Mouse (Mus musculus): ENCODE data around the gene Pde7b. TPM values are rescaled to one million over a fixed set of nuclear protein-coding genes. Genes with fewer than 3 reads are reported as not detected.

Pde7b gene
- polyA plus RNA-seq, 2 experiments: 0.22 to 0.39 TPM

- no peak for DNase-seq (ENCODE audit: low read depth in 3 of 3, low spot score in 3 of 3)
- 81% methylated on average over 10 of the region's 10 CpGs for WGBS (ENCODE audit: insufficient replicate concordance)
Observed at GRCm38 (mm10) chr10:20669467-20669866, 55.4 kb downstream of the Pde7b start.

GRCm38 (mm10) chr10:20668577-20668976 is 56.3 kb downstream of the Pde7b start:
- ATAC-seq (ENCODE audit: insufficient read depth) (no peak), DNase-seq (ENCODE audit: low read depth in 3 of 3, low spot score in 3 of 3) (no peak)
- H3K4me1 ChIP-seq (replicated peaks; ENCODE audit: control insufficient read depth in 2 of 2, insufficient read depth in 2 of 2, low read length in 1 of 2): 0 out of 4 replicates have a peak, but pooled peaks cover 0 to 2% of the 10 kb centered on the region in 2 experiments
- WGBS (ENCODE audit: insufficient replicate concordance): 50% methylated on average over 4 of the region's 4 CpGs
- no peak overlapping the region for H3K4me3 ChIP-seq (ENCODE audit: insufficient read depth in 1 of 2, low read depth in 2 of 2, low read length in 2 of 2)
- H3K36me3 ChIP-seq (replicated peaks; ENCODE audit: control insufficient read depth, insufficient read depth, low read depth): no peaks in the 10 kb centered on the region
- H3K27me3 ChIP-seq (ENCODE audit: control insufficient read depth, insufficient read depth, low read length): no peaks in the 10 kb centered on the region
- no peak overlapping the region for H3K9ac ChIP-seq (replicated peaks)
- H3K27ac ChIP-seq: no peak overlapping the region
- no peak for TF ChIP-seq CTCF (IDR thresholded peaks at IDR 0.05; ENCODE audit: low read depth)
- TF ChIP-seq EP300 (IDR thresholded peaks at IDR 0.05; ENCODE audit: low read depth): no peak
- H3K4me2 ChIP-seq (ENCODE audit: low read depth): no peak overlapping the region
- H3K9me3 ChIP-seq (ENCODE audit: control insufficient read depth, low read length): no peaks in the 10 kb centered on the region

More at GRCm38 (mm10) chr10:20669467-20669866, 55.4 kb downstream of the Pde7b start:
- no peaks in the 10 kb centered on the region for H3K36me3 ChIP-seq (replicated peaks; ENCODE audit: control insufficient read depth, insufficient read depth, low read depth)
- H3K27ac ChIP-seq: no peak overlapping the region
- no peak overlapping the region for H3K4me2 ChIP-seq (ENCODE audit: low read depth)
- H3K27me3 ChIP-seq (ENCODE audit: control insufficient read depth, insufficient read depth, low read length): no peaks in the 10 kb centered on the region
- H3K4me1 ChIP-seq (replicated peaks; ENCODE audit: control insufficient read depth in 2 of 2, insufficient read depth in 2 of 2, low read length in 1 of 2): 0 out of 4 replicates have a peak, but pooled peaks cover 0 to 2% of the 10 kb centered on the region in 2 experiments
- no peak for ATAC-seq (ENCODE audit: insufficient read depth)
- TF ChIP-seq CTCF (IDR thresholded peaks at IDR 0.05; ENCODE audit: low read depth) (no peak), EP300 (IDR thresholded peaks at IDR 0.05; ENCODE audit: low read depth) (no peak)
- H3K9me3 ChIP-seq (ENCODE audit: control insufficient read depth, low read length): no peaks in the 10 kb centered on the region
- H3K9ac ChIP-seq (replicated peaks): no peak overlapping the region
- no peak overlapping the region for H3K4me3 ChIP-seq (ENCODE audit: insufficient read depth in 1 of 2, low read depth in 2 of 2, low read length in 2 of 2)

- WGBS (ENCODE audit: insufficient replicate concordance): 10% methylated on average over 2 of the region's 2 CpGs
- no peak overlapping the region for H3K4me2 ChIP-seq (ENCODE audit: low read depth)
- H3K9me3 ChIP-seq (ENCODE audit: control insufficient read depth, low read length): no peaks in the 10 kb centered on the region
- H3K9ac ChIP-seq (replicated peaks): no peak overlapping the region
- H3K27me3 ChIP-seq (ENCODE audit: control insufficient read depth, insufficient read depth, low read length): no peaks in the 10 kb centered on the region
- no peaks in the 10 kb centered on the region for H3K4me1 ChIP-seq (replicated peaks; ENCODE audit: control insufficient read depth in 2 of 2, insufficient read depth in 2 of 2, low read length in 1 of 2)
- no peak for TF ChIP-seq EP300 (IDR thresholded peaks at IDR 0.05; ENCODE audit: low read depth)
- TF ChIP-seq CTCF (IDR thresholded peaks at IDR 0.05; ENCODE audit: low read depth): no peak
- ATAC-seq (ENCODE audit: insufficient read depth) (no peak), DNase-seq (ENCODE audit: low read depth in 3 of 3, low spot score in 3 of 3) (no peak)
- no peak overlapping the region for H3K27ac ChIP-seq
- no peaks in the 10 kb centered on the region for H3K36me3 ChIP-seq (replicated peaks; ENCODE audit: control insufficient read depth, insufficient read depth, low read depth)
- H3K4me3 ChIP-seq (ENCODE audit: insufficient read depth in 1 of 2, low read depth in 2 of 2, low read length in 2 of 2): no peak overlapping the region
Observed at GRCm38 (mm10) chr10:20666655-20667054, 58.2 kb downstream of the Pde7b start.

GRCm38 (mm10) chr10:20662951-20663350 is 61.9 kb downstream of the Pde7b start:
- no peaks in the 10 kb centered on the region for H3K4me1 ChIP-seq (replicated peaks; ENCODE audit: control insufficient read depth in 2 of 2, insufficient read depth in 2 of 2, low read length in 1 of 2)
- TF ChIP-seq CTCF (IDR thresholded peaks at IDR 0.05; ENCODE audit: low read depth): no peak
- no peak for TF ChIP-seq EP300 (IDR thresholded peaks at IDR 0.05; ENCODE audit: low read depth)
- 40% methylated on average over 7 of the region's 7 CpGs for WGBS (ENCODE audit: insufficient replicate concordance)
- no peak overlapping the region for H3K9ac ChIP-seq (replicated peaks)
- H3K9me3 ChIP-seq (ENCODE audit: control insufficient read depth, low read length): no peaks in the 10 kb centered on the region
- H3K4me3 ChIP-seq (ENCODE audit: insufficient read depth in 1 of 2, low read depth in 2 of 2, low read length in 2 of 2): no peak overlapping the region
- DNase-seq (ENCODE audit: low read depth in 3 of 3, low spot score in 3 of 3) (no peak), ATAC-seq (ENCODE audit: insufficient read depth) (no peak)
- H3K36me3 ChIP-seq (replicated peaks; ENCODE audit: control insufficient read depth, insufficient read depth, low read depth): no peaks in the 10 kb centered on the region
- no peaks in the 10 kb centered on the region for H3K27me3 ChIP-seq (ENCODE audit: control insufficient read depth, insufficient read depth, low read length)
- H3K27ac ChIP-seq: no peak overlapping the region
- no peak overlapping the region for H3K4me2 ChIP-seq (ENCODE audit: low read depth)

GRCm38 (mm10) chr10:20661684-20662083 is 63.2 kb downstream of the Pde7b start:
- no peak overlapping the region for H3K4me3 ChIP-seq (ENCODE audit: insufficient read depth in 1 of 2, low read depth in 2 of 2, low read length in 2 of 2)
- H3K27ac ChIP-seq: no peak overlapping the region
- ATAC-seq (ENCODE audit: insufficient read depth) (no peak), DNase-seq (ENCODE audit: low read depth in 3 of 3, low spot score in 3 of 3) (no peak)
- no peak for TF ChIP-seq CTCF (IDR thresholded peaks at IDR 0.05; ENCODE audit: low read depth)
- TF ChIP-seq EP300 (IDR thresholded peaks at IDR 0.05; ENCODE audit: low read depth): no peak
- no peaks in the 10 kb centered on the region for H3K9me3 ChIP-seq (ENCODE audit: control insufficient read depth, low read length)
- H3K9ac ChIP-seq (replicated peaks): no peak overlapping the region
- H3K4me1 ChIP-seq (replicated peaks; ENCODE audit: control insufficient read depth in 2 of 2, insufficient read depth in 2 of 2, low read length in 1 of 2): no peaks in the 10 kb centered on the region
- no peaks in the 10 kb centered on the region for H3K27me3 ChIP-seq (ENCODE audit: control insufficient read depth, insufficient read depth, low read length)
- 59% methylated on average over 5 of the region's 5 CpGs for WGBS (ENCODE audit: insufficient replicate concordance)
- no peaks in the 10 kb centered on the region for H3K36me3 ChIP-seq (replicated peaks; ENCODE audit: control insufficient read depth, insufficient read depth, low read depth)
- H3K4me2 ChIP-seq (ENCODE audit: low read depth): no peak overlapping the region
